Mouse (Mus musculus): ENCODE measurements around the gene Plekhh2. TPM values are rescaled to one million over a fixed set of nuclear protein-coding genes. Genes with fewer than 3 reads are reported as not detected.

Plekhh2 gene
- polyA plus RNA-seq, 1 experiment, result 3.2 TPM

GRCm38 (mm10) chr17:84658195-84658594, 146.5 kb downstream of the Plekhh2 start:
- Histone ChIP-seq H3K27ac (ENCODE audit: insufficient read depth, low read depth, low read length) (no peak overlapping the region), H3K36me3 (ENCODE audit: control insufficient read depth, insufficient read depth, low read length) (no peaks in the 10 kb centered on the region), H3K4me1 (ENCODE audit: control insufficient read depth, insufficient read depth, low read length) (no peaks in the 10 kb centered on the region), H3K27me3 (replicated peaks; ENCODE audit: control insufficient read depth, insufficient read depth, low read length) (no peaks in the 10 kb centered on the region), H3K4me3 (ENCODE audit: insufficient read depth, low read depth, low read length) (no peak overlapping the region)
- no peak for DNase-seq
- WGBS, result 53% methylated on average over 5 of the region's 5 CpGs
- TF ChIP-seq POLR2A (IDR thresholded peaks at IDR 0.05; ENCODE audit: low read depth, low read length), result no peak
- no peak for TF ChIP-seq CTCF (conservative IDR thresholded peaks at IDR 0.05; ENCODE audit: insufficient read depth, insufficient read length, low read depth, low read length)

GRCm38 (mm10) chr17:84658951-84659350, 147.3 kb downstream of the Plekhh2 start:
- Histone ChIP-seq H3K27me3 (replicated peaks; ENCODE audit: control insufficient read depth, insufficient read depth, low read length) (no peaks in the 10 kb centered on the region), H3K27ac (ENCODE audit: insufficient read depth, low read depth, low read length) (no peak overlapping the region), H3K4me3 (ENCODE audit: insufficient read depth, low read depth, low read length) (no peak overlapping the region), H3K36me3 (ENCODE audit: control insufficient read depth, insufficient read depth, low read length) (no peaks in the 10 kb centered on the region), H3K4me1 (ENCODE audit: control insufficient read depth, insufficient read depth, low read length) (0 out of 2 replicates have a peak, but pooled peaks cover 2% of the 10 kb centered on the region)
- TF ChIP-seq POLR2A (IDR thresholded peaks at IDR 0.05; ENCODE audit: low read depth, low read length) (no peak), CTCF (conservative IDR thresholded peaks at IDR 0.05; ENCODE audit: insufficient read depth, insufficient read length, low read depth, low read length) (no peak)
- DNase-seq, result no peak
- 78% methylated on average over 8 of the region's 8 CpGs for WGBS

GRCm38 (mm10) chr17:84665053-84665452, 153.4 kb downstream of the Plekhh2 start:
- Histone ChIP-seq H3K27me3 (replicated peaks; ENCODE audit: control insufficient read depth, insufficient read depth, low read length) (no peaks in the 10 kb centered on the region), H3K27ac (ENCODE audit: insufficient read depth, low read depth, low read length) (no peak overlapping the region), H3K4me1 (ENCODE audit: control insufficient read depth, insufficient read depth, low read length) (peaks cover 10% of the 10 kb centered on the region), H3K36me3 (ENCODE audit: control insufficient read depth, insufficient read depth, low read length) (no peaks in the 10 kb centered on the region), H3K4me3 (ENCODE audit: insufficient read depth, low read depth, low read length) (no peak overlapping the region)
- TF ChIP-seq CTCF (conservative IDR thresholded peaks at IDR 0.05; ENCODE audit: insufficient read depth, insufficient read length, low read depth, low read length), result no peak
- TF ChIP-seq POLR2A (IDR thresholded peaks at IDR 0.05; ENCODE audit: low read depth, low read length), result no peak
- peak; percentile 21 for DNase-seq
- 26% methylated on average over 10 of the region's 10 CpGs for WGBS

- Histone ChIP-seq H3K36me3 (ENCODE audit: control insufficient read depth, insufficient read depth, low read length) (no peaks in the 10 kb centered on the region), H3K4me3 (ENCODE audit: insufficient read depth, low read depth, low read length) (no peak overlapping the region), H3K27me3 (replicated peaks; ENCODE audit: control insufficient read depth, insufficient read depth, low read length) (no peaks in the 10 kb centered on the region), H3K27ac (ENCODE audit: insufficient read depth, low read depth, low read length) (no peak overlapping the region), H3K4me1 (ENCODE audit: control insufficient read depth, insufficient read depth, low read length) (peaks cover 10% of the 10 kb centered on the region)
- DNase-seq, result peak; percentile 53
- TF ChIP-seq POLR2A (IDR thresholded peaks at IDR 0.05; ENCODE audit: low read depth, low read length) (no peak), CTCF (conservative IDR thresholded peaks at IDR 0.05; ENCODE audit: insufficient read depth, insufficient read length, low read depth, low read length) (no peak)
- WGBS, result 18% methylated on average over 9 of the region's 9 CpGs
These were observed 154.0 kb downstream of the Plekhh2 start for GRCm38 (mm10) chr17:84665691-84666090.

- no peak for DNase-seq
- 85% methylated on average over 3 of the region's 3 CpGs for WGBS
- Histone ChIP-seq H3K4me1 (ENCODE audit: control insufficient read depth, insufficient read depth, low read length) (peaks cover 13% of the 10 kb centered on the region), H3K4me3 (ENCODE audit: insufficient read depth, low read depth, low read length) (no peak overlapping the region), H3K36me3 (ENCODE audit: control insufficient read depth, insufficient read depth, low read length) (no peaks in the 10 kb centered on the region), H3K27me3 (replicated peaks; ENCODE audit: control insufficient read depth, insufficient read depth, low read length) (no peaks in the 10 kb centered on the region), H3K27ac (ENCODE audit: insufficient read depth, low read depth, low read length) (no peak overlapping the region)
- no peak for TF ChIP-seq POLR2A (IDR thresholded peaks at IDR 0.05; ENCODE audit: low read depth, low read length)
- TF ChIP-seq CTCF (conservative IDR thresholded peaks at IDR 0.05; ENCODE audit: insufficient read depth, insufficient read length, low read depth, low read length), result no peak
These were observed 156.2 kb downstream of the Plekhh2 start for GRCm38 (mm10) chr17:84667848-84668247.

Other genes with a start within 250 kb of the Plekhh2 start
- gene Thada, start 45.7 kb upstream of the Plekhh2 start, polyA plus RNA-seq (2012; rRNA removed), result 9.4 and 10.1 TPM in 2 replicates
- 13.0 and 19.1 TPM in 2 replicates for gene Dync2li1, start 114.6 kb downstream of the Plekhh2 start, polyA plus RNA-seq (2012; rRNA removed)
- gene Abcg8, start 164.4 kb downstream of the Plekhh2 start, polyA plus RNA-seq (2012; rRNA removed), result 0.33 and 0.45 TPM in 2 replicates
- gene Abcg5, start 171.1 kb downstream of the Plekhh2 start, polyA plus RNA-seq (2012; rRNA removed), result 0.45 and 0.47 TPM in 2 replicates